Mouse (Mus musculus): ENCODE measurements around the gene Leng8. TPM values are rescaled to one million over a fixed set of nuclear protein-coding genes. Genes with fewer than 3 reads are reported as not detected.
A peak's percentile ranks its signal among the peaks of the same experiment; 100 is the strongest.

Leng8 gene
- total and polyA plus RNA-seq, 3 experiments: 23.2 to 46.6 (median 33.5) TPM

DNA sequence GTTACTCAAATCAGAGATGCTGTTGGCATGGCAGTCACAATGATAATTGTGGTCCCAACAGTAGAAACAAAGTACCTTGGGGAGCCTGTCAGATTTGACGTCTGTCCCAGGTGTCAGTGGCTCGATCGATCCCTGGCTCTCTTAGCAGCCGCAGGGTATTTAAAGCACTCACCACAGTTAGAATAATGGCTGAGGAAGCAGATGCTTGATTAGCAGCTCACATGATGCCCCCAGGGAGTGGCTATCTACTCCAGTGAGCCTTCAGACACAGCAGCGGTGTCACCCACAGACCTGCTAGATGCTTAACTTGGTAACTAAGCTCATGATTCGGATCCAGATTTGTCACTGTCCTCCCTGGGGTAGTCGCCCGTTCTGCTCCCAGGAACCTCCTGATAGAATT, 45.7 kb upstream of the Leng8 start:
- Histone ChIP-seq H3K36me3 (replicated peaks in 1 of 2; ENCODE audit: control insufficient read depth in 1 of 2, insufficient read depth in 1 of 2, low read length in 1 of 2) (no peaks in the 10 kb centered on the region), H3K27ac (ENCODE audit: insufficient read depth, low read depth) (no peak overlapping the region), H3K4me2 (ENCODE audit: insufficient read depth, low read depth, poor library complexity, severe bottlenecking) (no peak overlapping the region), H3K27me3 (replicated peaks) (no peaks in the 10 kb centered on the region), H3K9me3 (replicated peaks; ENCODE audit: low read length) (no peaks in the 10 kb centered on the region), H3K79me2 (replicated peaks; ENCODE audit: control insufficient read depth, extremely low read depth, insufficient read depth, poor library complexity, severe bottlenecking) (no peaks in the 10 kb centered on the region), H3K4me1 (ENCODE audit: control insufficient read depth in 1 of 2, insufficient read depth in 2 of 2) (peaks cover 12 to 60% of the 10 kb centered on the region in 2 experiments), H3K9ac (ENCODE audit: insufficient read depth, low read depth) (no peak overlapping the region), H3K4me3 (replicated peaks in 1 of 3; ENCODE audit: low read depth in 2 of 3, low read length in 2 of 3, poor library complexity in 1 of 3) (no peak overlapping the region)
- peak; percentile 86 for DNase-seq (ENCODE audit: extremely low read depth)
- in situ Hi-C loops (cut with MboI; ENCODE audit: low pct_ligation_motif_present, low pct_unique_long_range_greater_than_20kb, low sequenced_read_pairs) (no loop called here), dilution Hi-C loops (cut with MboI; ENCODE audit: extremely low pct_ligation_motif_present, extremely low pct_unique_long_range_greater_than_20kb, low sequenced_read_pairs) (no loop called here)
- no peak for TF ChIP-seq NELFE (IDR thresholded peaks at IDR 0.05; ENCODE audit: low read depth, low read length)
- no peak for TF ChIP-seq CTCF (conservative IDR thresholded peaks at IDR 0.05 in 1 of 2, IDR thresholded peaks at IDR 0.05 in 1 of 2; ENCODE audit: low read depth in 2 of 2, low read length in 2 of 2)
- no peak for TF ChIP-seq PAX5 (IDR thresholded peaks at IDR 0.05; ENCODE audit: low read length)
- TF ChIP-seq EP300 (IDR thresholded peaks at IDR 0.05; ENCODE audit: low read length): peak; percentile 71
- peak; percentile 71 for TF ChIP-seq ETS1 (conservative IDR thresholded peaks at IDR 0.05; ENCODE audit: low read depth, low read length)
- TF ChIP-seq MAX (IDR thresholded peaks at IDR 0.05; ENCODE audit: low read length): 0 out of 2 replicates have a peak, but pooled peaks have one; percentile 21
- TF ChIP-seq GABPA (IDR thresholded peaks at IDR 0.05; ENCODE audit: insufficient replicate concordance, low read depth, low read length): no peak
- TF ChIP-seq MAFK (IDR thresholded peaks at IDR 0.05; ENCODE audit: insufficient replicate concordance, low read length): no peak
- peak; percentile 73 for TF ChIP-seq BHLHE40 (IDR thresholded peaks at IDR 0.05; ENCODE audit: low read depth, low read length)
- no peak for TF ChIP-seq E2F4 (IDR thresholded peaks at IDR 0.05; ENCODE audit: insufficient replicate concordance, low read depth, low read length)
- TF ChIP-seq ELF1 (IDR thresholded peaks at IDR 0.05; ENCODE audit: low read depth, low read length): no peak
- TF ChIP-seq JUND (conservative IDR thresholded peaks at IDR 0.05; ENCODE audit: low read depth, low read length): no peak
- TF ChIP-seq POLR2AphosphoS2 (IDR thresholded peaks at IDR 0.05; ENCODE audit: low read depth, low read length): no peak
- no peak for TF ChIP-seq RAD21 (IDR thresholded peaks at IDR 0.05; ENCODE audit: low read depth, low read length)
- no peak for TF ChIP-seq JUN (IDR thresholded peaks at IDR 0.05; ENCODE audit: insufficient read depth, low read depth, low read length)
- peak; percentile 48; the same call in 1 of the 2 replicates for TF ChIP-seq MEF2A (IDR thresholded peaks at IDR 0.05; ENCODE audit: borderline replicate concordance, low read depth, low read length)
- no peak; the same call in 1 of the 2 replicates for TF ChIP-seq USF2 (conservative IDR thresholded peaks at IDR 0.05; ENCODE audit: low read depth, low read length)
- no peak for TF ChIP-seq ZC3H11A (IDR thresholded peaks at IDR 0.05; ENCODE audit: low read depth, low read length)
- TF ChIP-seq TBP (conservative IDR thresholded peaks at IDR 0.05; ENCODE audit: low read depth, low read length): no peak
- no peak for TF ChIP-seq ZKSCAN1 (IDR thresholded peaks at IDR 0.05; ENCODE audit: borderline replicate concordance, low read depth, low read length)
- TF ChIP-seq UBTF (IDR thresholded peaks at IDR 0.05; ENCODE audit: low read depth, low read length): no peak
- no peak for TF ChIP-seq MYC (IDR thresholded peaks at IDR 0.05; ENCODE audit: low read depth, low read length)
- TF ChIP-seq CHD2 (IDR thresholded peaks at IDR 0.05; ENCODE audit: low read length): no peak
- no peak for TF ChIP-seq RCOR1 (conservative IDR thresholded peaks at IDR 0.05; ENCODE audit: low read depth, low read length)
- no peak for TF ChIP-seq ZMIZ1 (IDR thresholded peaks at IDR 0.05; ENCODE audit: low read depth, low read length)
- TF ChIP-seq KAT2A (IDR thresholded peaks at IDR 0.05; ENCODE audit: insufficient replicate concordance, low read length): no peak
- TF ChIP-seq IRF4 (IDR thresholded peaks at IDR 0.05; ENCODE audit: low read depth, low read length): no peak
- TF ChIP-seq USF1 (IDR thresholded peaks at IDR 0.05; ENCODE audit: low read depth, low read length): no peak
- TF ChIP-seq TCF12 (IDR thresholded peaks at IDR 0.05; ENCODE audit: low read depth, low read length): peak; percentile 55; the same call in 1 of the 2 replicates
- no peak for TF ChIP-seq CHD1 (IDR thresholded peaks at IDR 0.05; ENCODE audit: low read depth, low read length)
- no peak for TF ChIP-seq HCFC1 (IDR thresholded peaks at IDR 0.05; ENCODE audit: low read depth, low read length)
- no peak for TF ChIP-seq MXI1 (IDR thresholded peaks at IDR 0.05; ENCODE audit: low read depth, low read length)
- TF ChIP-seq POLR2A (IDR thresholded peaks at IDR 0.05; ENCODE audit: low read depth, low read length): no peak
- TF ChIP-seq SMC3 (IDR thresholded peaks at IDR 0.05; ENCODE audit: low read depth, low read length): no peak
- TF ChIP-seq MAZ (IDR thresholded peaks at IDR 0.05; ENCODE audit: low read depth, low read length): no peak
- no peak for TF ChIP-seq NRF1 (IDR thresholded peaks at IDR 0.05; ENCODE audit: low read depth, low read length)
- peak; percentile 51; the same call in 1 of the 2 replicates for TF ChIP-seq SIN3A (IDR thresholded peaks at IDR 0.05; ENCODE audit: low read length)
- no peak for TF ChIP-seq ZNF384 (IDR thresholded peaks at IDR 0.05; ENCODE audit: low read depth, low read length)
